Mouse (Mus musculus) v-Abl transformed pro-B cells (cell line): ENCODE results near the gene Arl2.
"Not testable (repeated sequence)": the region's sequence is repeated elsewhere in the genome, so short reads cannot be mapped to it uniquely, and the experiment has no call there.

Experiments
- in situ Hi-C, 2 experiments: fragments of 400-800 bp; cut with MboI; formaldehyde crosslinking; loops; one replicate each; pipeline ENCODE4 v1.15.1; 2025; ENCODE audit not compliant: unreplicated experiment in 2 of 2

Arl2 gene

DNA sequence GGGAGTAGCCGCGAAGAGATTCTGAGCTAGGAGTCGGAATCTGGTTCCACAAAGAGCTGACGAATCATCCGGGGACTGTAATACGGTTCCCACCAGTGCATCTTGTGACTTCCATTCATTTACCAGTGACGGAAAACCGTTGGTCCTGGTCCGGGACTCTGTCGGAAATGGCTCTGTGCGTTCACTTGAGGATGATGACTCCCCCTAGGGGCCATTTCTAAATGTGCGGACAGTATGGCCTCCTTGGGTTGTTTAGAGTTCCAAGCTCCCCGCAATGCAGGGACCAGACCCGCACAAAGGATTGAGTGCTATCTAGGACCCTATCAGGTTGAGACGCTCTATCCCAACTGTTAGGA lies at the start of gene Arl2:
Gene Arl2 (minus strand): TSS at position 155 of the 356 bp plus-strand sequence.
- in situ Hi-C loops: loop anchor here (5.0 kb wide), 1 partner anchor 91 kb away; no protein-coding TSS in a partner anchor

DNA sequence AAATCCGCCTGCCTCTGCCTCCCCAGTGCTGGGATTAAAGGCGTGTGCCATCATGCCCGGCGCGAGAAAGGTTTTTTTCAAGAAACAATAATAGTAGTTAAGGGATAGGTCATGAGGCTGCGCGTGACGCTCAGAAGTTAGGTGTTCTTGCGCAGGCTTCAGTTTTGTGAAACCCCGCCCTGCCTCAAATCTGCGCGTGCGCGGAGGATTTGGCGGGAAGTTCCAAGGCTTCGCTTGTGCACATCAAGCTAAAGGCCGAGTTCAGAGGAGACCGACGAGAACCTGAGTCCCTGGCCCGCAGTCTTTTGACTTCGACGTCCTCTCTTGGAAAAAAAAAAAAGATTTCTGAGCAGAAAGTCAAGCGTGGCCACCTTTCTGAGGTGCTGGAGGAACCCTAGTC lies 42.8 kb upstream of the Arl2 start, which contains the start of gene Majin:
Gene Majin (plus strand): TSS at position 258 of the 400 bp plus-strand sequence.
- in situ Hi-C loops: no loop called here

DNA sequence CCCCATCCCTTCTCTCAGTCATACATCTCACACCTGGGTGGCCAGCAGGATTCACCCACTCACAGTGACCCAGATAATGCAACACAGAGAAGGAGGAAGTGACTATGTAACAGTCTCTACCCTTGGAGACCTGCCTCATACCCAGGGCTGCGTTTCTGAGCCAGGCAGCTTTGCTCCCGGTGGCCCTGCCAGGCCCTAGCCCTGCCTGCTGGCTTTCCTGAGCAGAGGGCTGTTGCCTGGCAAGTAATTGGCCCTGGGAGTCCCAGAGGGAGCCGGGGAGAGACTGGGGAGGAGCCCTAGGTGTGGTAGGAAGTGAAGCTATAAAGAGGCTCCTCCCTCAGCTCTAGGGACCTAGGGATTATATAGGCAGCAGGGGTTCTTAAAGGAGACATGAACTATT lies 41.2 kb upstream of the Arl2 start:
- in situ Hi-C loops: no loop called here

DNA sequence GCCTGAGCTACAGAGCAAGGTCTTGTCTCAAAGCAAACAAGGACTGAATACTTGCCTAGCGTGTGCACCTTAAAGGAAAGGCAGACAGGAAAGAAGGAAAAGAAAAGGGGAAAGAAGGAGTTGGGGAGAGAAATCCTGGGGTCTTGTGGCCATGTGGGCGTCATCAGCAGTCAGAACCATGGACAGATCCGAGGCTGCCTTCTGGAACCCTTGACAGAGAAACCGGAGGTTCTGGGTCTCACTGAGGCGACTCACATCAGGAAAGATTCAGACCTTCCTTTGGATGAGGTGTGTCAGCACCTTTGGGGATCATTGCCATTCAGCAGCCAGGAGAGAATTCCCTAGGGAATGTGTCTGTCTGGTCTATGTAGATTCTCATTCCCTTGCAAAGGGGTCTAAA lies 40.3 kb upstream of the Arl2 start:
- in situ Hi-C loops: no loop called here

DNA sequence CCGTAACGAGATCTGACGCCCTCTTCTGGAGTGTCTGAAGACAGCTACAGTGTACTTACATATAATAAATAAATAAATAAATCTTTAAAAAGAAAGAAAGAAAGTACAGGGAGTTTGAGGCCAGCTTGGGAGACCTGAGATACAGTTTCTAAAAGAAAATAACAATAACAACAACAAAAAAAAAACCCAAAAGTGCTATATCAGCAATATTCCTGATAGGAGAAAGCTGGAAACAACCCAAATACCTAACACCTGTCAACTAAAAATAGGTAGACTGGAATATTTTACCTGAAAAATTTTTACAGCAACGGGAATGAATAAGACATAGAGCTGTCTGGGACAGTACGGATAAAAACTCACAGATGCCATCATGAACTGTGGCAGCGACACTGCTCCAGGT lies 37.4 kb upstream of the Arl2 start:
- in situ Hi-C loops: no loop called here

DNA sequence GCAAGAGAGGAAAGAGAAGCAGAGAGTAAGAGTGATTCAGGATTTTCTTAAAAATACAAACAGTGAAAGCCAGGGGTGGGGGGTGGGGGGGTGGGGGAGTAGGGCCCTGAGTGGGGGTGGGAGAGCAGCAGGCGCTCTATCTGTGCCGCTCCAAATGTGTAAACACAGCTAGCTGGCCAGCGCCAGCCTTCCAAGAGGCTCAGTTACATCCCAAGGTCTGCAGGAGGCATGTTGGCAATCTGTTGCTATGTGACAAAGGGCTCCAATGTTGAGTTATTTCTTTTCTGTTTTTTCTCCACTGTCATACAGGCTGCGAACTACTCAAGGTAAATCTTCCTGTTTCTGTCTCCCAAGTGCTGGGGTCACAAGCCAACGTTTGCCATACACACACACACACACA lies 33.4 kb upstream of the Arl2 start:
- in situ Hi-C loops: no loop called here

DNA sequence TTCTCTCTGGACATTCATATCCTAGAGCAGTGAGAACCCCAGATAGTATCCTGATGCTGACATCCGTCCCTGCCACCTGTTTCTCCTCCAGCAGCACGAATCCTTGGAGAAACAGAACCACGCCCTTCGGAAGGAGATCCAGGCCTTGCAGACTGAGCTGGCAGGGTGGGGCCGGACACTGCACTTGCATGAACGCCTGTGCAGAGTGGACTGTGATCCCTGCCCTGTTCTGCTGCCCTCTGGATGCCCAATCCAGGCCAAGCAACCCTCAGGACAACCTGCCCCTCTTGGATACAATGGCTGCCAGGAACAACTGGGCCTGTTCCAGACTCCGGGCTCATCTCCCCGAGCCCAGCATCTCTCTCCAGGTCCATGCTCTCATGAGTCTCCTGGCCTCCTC lies 29.9 kb upstream of the Arl2 start:
- in situ Hi-C loops: no loop called here

DNA sequence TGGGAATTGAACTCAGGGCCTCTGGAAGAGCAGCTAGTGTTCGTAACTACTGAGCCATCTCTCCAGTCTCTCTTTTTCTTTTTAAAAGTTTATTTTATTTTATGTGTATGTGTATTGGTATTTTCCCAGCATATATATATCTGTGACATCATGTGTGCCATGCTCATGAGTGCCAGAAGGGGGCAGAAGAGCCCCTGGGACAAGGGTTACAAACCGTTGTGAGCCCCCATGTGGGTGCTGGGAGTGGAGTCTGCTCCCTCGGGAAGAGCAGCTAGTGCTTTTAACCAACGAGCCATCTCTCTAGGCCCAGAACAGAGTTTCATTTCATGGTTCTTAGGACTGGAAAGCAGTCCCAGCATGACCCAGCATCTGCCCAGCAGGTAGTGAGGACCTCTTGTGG lies 25.4 kb upstream of the Arl2 start:
- in situ Hi-C loops: no loop called here

DNA sequence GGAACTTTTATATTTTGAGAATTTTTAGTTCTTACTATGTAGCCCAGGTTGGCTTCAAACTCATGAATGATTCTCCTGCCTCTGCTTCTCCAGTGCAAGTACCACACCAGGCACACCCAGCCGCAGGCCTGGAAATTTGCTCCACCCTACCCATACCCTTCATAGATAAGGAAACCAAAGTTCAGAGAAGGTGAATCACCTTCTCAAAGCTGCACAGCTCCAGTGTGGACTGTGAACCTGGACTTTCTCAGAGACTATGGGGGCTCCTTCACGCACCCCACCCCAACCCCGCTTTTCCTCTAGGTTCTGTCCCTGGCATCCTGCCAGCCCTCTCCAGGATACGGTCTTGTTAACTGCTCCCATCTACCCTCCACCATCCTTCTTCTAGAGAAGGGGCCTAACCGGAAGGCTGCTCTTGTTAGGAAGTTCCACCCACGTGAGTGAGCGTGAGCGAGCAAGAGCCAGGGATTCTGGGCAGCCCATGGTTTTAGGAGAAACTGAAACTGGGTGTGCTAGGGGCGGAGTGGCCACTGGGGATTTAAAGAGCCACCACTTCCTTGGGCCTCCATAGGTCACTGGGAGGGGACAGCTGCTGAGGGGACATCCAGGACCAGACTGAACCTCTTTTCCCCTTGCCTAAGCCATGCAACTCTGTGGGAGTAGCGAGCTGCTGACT lies 22.7 kb upstream of the Arl2 start:
- in situ Hi-C loops: no loop called here

DNA sequence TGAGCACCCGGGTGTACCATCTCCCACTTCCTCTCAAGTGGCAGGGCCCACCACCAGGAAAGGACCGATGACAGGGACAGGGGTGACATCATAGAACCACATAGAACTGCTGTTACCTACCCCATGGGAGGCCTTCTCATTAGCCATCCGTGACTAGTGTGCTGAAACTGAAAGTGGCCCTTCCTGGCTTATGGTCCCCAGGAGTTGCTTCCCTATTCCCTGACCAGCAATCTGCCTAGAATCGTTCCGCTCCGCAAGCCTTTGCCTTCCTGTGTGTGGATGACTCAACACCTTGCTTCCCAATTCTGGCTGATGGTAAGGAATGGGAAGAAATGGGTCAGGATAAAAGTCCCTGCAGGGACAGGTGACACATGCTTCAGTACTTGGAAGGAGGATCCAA lies 15.9 kb upstream of the Arl2 start:
- in situ Hi-C loops: no loop called here

DNA sequence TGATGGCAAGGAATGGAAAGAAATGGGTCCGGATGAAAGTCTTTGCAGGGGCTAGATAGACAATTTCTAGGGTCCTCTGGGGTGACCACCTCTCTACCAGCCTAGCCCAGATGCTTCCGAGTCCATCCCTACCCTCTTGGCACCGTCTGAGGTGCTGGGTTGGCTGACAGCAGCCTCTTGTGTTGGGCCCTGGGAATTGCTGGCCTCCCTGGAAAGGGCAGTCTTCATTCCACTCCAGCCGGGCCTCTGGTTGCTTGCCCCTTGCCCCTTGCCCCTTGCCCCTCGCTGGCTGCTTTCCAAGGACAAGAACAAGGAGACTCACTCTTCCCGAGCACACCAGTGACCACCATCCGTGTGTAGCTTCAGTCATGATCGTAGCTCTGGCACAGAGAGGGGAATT lies 15.0 kb upstream of the Arl2 start:
- in situ Hi-C loops: no loop called here

DNA sequence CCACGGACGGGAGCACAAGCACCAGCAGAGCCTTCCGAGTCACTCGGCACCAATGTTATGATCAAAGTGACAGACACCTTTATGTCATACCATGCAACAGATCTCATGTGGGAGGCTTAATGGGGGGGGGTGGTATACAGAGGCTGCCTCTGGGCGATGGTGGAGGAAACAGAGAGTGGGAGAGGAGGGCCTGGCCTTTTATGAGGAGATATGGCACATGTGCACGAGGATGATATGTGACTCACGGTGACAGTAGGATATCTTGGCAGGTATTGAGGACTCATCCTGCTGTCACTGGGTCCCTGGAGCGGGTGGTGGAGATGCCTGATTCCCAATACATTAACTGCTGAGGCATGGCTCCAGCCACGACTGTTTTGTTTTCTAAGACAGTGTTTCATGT lies 13.8 kb upstream of the Arl2 start:
- in situ Hi-C loops: no loop called here

DNA sequence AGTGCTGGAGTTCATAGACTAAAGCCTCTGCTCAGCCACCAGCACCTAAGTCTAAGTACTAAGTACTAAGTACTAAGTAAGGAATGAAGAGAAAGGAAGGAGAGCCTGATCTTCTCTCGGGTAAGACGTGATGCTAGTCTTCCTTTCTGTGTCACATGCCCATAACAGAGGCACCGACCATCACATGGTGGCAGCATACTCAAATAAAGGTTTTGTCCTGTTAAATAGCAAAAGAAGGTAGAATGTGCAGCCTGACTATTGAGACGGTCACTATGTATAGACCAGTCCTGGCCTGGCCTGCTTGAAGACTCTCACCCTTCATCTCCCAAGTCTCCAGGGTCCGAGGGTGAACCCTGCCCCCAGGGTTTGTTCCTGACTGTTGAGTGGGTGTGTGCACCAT lies 3.5 kb upstream of the Arl2 start:
- in situ Hi-C loops: loop anchor here (5.0 kb wide), 1 partner anchor 87 kb away; no protein-coding TSS in a partner anchor

DNA sequence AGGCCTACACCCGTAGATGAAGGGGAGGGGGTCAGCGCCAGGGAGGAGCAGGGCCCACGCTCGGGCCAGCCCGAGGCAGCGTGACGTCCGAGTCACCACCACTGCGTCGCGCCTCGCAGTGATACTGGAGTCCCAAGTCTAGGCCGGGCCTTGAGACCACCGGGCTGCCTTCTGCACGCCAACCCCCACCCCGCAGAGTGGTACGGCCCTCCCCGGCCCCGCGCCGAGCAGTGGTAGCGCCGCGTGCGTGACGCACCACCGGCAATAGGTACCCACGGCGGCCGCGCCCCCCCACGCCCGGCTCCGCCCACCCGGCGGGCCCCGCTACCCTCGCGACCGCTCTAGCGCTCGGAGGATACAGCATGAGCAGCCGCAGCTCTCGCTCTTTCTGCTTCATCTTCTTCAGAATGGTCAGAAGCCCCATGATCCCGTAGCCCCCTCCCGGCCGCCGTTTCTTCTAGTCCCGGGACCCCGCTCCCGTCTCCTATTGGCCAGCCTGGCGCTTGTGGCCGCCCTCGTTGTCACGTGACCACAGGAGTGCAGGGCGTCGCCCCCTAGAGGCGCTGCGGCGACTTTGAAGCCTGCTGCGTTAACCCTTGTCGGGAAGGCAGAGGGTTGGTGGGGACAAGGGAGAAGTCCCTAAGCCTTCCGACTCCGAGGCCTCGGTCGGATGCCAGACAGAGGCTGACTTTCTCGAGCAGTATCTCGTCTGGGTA lies 512 bp downstream of the Arl2 start, which contains the start of gene Batf2:
Gene Batf2 (plus strand): TSS at position 306 of the 716 bp plus-strand sequence.
- in situ Hi-C loops: loop anchor here (5.0 kb wide), 1 partner anchor 91 kb away; no protein-coding TSS in a partner anchor

DNA sequence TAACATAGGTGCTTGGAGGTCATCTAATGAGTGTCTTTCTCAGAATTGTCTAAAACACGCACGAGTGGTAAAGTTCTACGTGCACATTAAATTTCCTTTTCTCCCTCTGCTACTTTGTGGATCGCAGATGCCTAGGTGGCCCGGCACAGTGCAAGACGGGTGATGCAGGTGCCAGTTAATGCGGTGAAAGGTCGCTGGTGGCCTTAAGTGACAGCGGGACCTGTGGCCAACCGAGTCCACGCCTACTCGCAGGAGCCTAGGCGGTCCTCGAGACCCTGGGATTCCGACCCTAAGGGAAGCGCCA lies 1.0 kb downstream of the Arl2 start:
- in situ Hi-C loops: loop anchor here (5.0 kb wide), 1 partner anchor 92 kb away; no protein-coding TSS in a partner anchor

DNA sequence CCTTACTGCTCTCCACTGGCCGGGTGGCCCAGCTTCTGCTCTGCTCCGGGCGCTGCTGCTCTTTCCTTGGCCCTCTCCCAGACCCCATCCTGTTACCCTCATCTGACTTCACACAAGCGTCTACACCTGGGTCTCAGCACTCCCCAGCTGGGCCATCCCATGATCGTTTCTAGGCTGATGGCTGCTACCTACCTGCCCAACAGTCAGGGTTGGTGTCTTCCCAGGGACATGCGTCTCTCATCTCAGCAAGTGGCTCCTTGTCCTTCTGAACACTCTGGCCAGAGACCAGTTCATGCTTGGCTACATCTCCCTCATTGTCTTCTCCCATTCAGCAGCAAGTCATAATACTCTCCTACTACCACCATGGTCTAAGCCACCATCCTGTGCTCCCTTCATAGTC lies 1.6 kb downstream of the Arl2 start:
- in situ Hi-C loops: loop anchor here (5.0 kb wide), 1 partner anchor 93 kb away; no protein-coding TSS in a partner anchor

DNA sequence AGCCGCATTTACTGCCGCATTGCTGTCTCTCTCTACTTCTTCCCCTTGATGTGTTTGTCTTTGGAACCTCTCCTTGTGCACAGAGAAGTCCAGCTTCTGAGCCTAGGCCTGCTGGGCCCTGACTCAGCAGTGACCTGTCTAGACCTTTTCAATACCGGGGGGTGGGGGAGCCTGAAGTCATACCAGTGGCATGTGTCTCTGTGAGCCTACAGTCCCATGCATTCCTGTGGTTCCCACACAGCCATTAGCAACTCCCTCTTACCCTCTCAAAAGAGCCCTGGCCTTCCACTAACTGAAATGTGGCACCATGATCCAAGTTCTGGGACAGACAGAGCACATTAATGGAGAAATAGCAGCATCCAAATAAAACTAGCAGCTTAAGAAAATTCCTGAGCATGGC lies 5.0 kb downstream of the Arl2 start:
- in situ Hi-C loops: no loop called here

DNA sequence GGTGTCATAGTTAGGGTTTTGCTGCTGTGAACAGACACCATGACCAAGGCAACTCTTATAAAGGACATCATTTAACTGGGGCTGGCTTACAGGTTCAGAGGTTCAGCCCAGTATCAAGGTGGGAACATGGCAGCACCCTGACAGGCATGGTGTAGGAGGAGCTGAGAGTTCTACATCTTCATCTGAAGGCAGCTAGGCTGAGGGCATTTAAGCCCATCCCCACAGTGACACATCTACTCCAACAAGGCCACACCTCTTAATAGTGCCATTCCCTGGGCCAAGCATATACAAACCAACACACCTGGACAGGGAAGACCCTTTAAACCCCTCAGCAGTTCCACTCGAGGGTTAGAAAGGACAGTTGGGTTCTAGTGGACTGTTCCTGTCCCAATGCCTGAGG lies 8.2 kb downstream of the Arl2 start:
- in situ Hi-C loops: not testable (repeated sequence)

DNA sequence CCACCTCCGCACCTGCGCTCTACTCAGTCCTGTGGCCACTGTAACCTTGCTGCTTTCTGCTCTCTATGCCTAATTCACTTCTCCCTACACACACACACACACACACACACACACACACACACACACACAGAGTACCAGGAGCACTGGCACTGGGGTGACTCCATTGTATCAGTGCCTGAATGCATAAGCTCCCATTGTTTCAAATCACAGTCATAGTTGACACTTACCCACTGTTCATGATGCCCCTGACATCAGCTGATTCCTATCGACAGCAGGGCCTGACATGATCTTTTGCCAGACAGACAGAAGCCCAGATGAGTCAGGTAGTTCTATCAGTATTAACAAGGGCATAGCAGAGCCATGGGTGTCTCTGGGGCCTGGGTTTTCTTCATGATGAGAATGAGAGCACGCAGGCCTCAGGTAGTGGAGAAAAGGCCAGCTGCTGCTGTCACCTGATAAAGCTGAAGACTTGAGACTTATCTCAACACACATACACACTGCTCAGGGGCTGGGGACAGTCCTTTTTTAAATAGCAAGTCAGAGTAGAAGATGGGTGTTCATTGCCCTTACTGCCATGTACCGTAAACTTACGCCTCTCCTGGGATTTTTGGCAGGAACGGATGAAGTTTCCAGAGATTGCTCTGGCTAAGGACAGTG lies 9.0 kb downstream of the Arl2 start:
- in situ Hi-C loops: no loop called here

DNA sequence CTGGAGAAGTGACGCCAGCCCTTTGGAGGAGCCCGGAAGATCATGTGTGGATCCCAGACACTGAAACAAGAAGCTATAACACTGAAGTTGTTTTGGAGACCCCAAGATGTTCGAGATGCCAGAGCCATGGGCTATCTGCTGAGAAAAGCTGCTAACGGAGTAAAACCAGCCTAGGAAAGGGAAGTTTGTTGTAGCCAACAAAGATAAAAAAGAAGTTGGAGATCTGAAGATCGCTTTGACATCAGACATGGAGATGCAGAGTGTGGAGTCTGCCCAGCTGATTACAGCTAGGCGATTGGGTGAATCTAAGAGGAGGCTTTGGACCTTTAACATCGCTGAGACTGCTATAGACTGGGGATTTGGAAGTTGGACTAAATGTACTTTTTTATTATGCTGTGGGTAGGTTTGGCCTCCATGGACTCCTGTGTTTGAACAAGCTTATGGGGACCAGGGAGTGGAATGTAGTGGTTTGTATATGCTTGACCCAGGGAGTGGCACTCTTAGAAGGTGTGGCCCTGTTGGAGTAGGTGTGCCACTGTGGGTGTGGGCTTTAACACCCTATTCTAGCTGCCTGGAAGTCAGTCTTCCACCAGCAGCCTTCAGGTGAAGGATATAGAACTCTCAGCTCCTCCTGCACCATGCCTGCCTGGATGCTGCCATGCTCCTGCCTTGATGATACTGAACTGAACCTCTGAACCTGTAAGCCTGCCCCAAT lies 10.8 kb downstream of the Arl2 start:
- in situ Hi-C loops: not testable (repeated sequence)

DNA sequence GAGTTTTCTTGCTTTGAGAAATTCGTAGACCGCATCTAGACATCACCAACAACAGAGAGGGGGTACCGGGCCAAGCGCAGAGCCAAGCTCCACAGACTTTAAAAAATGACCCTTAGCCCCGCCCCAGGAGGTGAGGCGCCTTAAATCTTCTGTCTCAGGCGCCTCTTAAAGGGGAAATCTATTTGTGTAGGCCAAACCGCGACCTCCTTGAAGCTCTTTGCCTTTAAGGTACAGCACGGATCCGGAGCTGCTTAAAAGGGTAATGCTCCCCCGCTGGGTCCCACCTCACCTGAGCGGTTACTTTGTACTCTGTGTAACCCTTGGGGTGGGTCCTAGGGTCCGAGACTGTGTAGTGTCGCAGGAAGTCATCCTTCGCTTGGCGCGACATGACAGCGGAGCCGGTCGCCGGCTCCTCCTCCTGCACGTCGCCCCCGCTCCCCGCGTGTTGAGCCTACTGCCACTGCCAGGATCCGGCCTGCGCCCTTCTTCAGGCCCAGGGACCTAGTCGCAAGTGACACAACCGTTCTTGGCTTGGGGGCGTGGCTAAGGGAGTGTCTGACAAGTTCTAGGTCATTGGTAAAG lies 13.5 kb downstream of the Arl2 start, which contains the start of gene Snx15:
Gene Snx15 (minus strand): TSS at position 545 of the 582 bp plus-strand sequence.
- in situ Hi-C loops: loop anchor here (5.0 kb wide), 5 partner anchors 91 to 336 kb away; partner anchors contain the start of genes Men1 (in 1 of the 2) and Pola2 (in 1 of the 2)
